Mouse (Mus musculus) stomach, embryonic 14.5 days (tissue): Measurements from ENCODE around the gene Ccr8. TPM values are rescaled to one million over a fixed set of nuclear protein-coding genes. Genes with fewer than 3 reads are reported as not detected.

Experiments
- ATAC-seq: fragments of 200-750 bp; cut with Nextera tagmentation; 2 replicates; pipeline ENCODE4 v1.8.0; 2017; ENCODE audit warnings: low read depth, moderate TSS enrichment; ENCODE audit not compliant: insufficient number of reproducible peaks, insufficient read depth, low FRiP score
- H3K27ac ChIP-seq: fragments of 300-500 bp; sonication (generic); 2 replicates; pipeline ENCODE4 v1.5.1; 2014; ENCODE audit warnings: mild to moderate bottlenecking, low read length, moderate library complexity, mixed read lengths
- H3K27me3 ChIP-seq: fragments of 300-500 bp; sonication (generic); 2 replicates; pipeline ENCODE4 v1.6.1; 2014; ENCODE audit warnings: low read length, control low read depth, mixed read lengths; ENCODE audit not compliant: control insufficient read depth, insufficient read depth
- H3K36me3 ChIP-seq: fragments of 300-500 bp; sonication (generic); 2 replicates; pipeline ENCODE4 v1.6.1; 2014; ENCODE audit warnings: mild to moderate bottlenecking, control low read depth, low read length, moderate library complexity, mixed read lengths; ENCODE audit not compliant: control insufficient read depth, insufficient read depth
- H3K4me1 ChIP-seq: fragments of 300-500 bp; sonication (generic); 2 replicates; pipeline ENCODE4 v1.6.1; 2014; ENCODE audit warnings: low read length, control low read depth, mixed read lengths; ENCODE audit not compliant: control insufficient read depth, insufficient read depth
- H3K4me2 ChIP-seq: fragments of 300-500 bp; sonication (generic); replicated peaks from 2 replicates; pipeline ENCODE4 v1.6.1; 2014; ENCODE audit warnings: low read depth, low read length, control low read depth
- H3K4me3 ChIP-seq: fragments of 300-500 bp; sonication (generic); 2 replicates; pipeline ENCODE4 v1.5.1; 2014; ENCODE audit warnings: low read depth, low read length, control low read depth
- H3K9ac ChIP-seq: fragments of 300-500 bp; sonication (generic); replicated peaks from 2 replicates; pipeline ENCODE4 v1.6.1; 2014; ENCODE audit warnings: low read depth, mild to moderate bottlenecking, control low read depth, low read length, moderate library complexity, mixed read lengths
- H3K9me3 ChIP-seq: fragments of 300-500 bp; sonication (generic); 2 replicates; pipeline ENCODE4 v1.6.1; 2016; ENCODE audit warnings: low read depth, low read length, control low read depth; ENCODE audit not compliant: control insufficient read depth
- WGBS: fragments of 180-500 bp; shearing (Covaris S2); extraction: QIAGEN DNeasy Blood & Tissue Kit; methylation state at CpG from one replicate; pipeline ENCODE4 v1.1.7; 2014; 5-methylcytosine and 5-hydroxymethylcytosine counted together
- polyA plus RNA-seq: library from polyadenylated mRNA; unstranded; fragments of >200 nt; fragmentation: Nextera tagmentation; extraction: Ambion mirVana; gene quantifications from 2 replicates; pipeline ENCODE4 v1.2.1, GENCODE M21; 2014

Ccr8 gene
- polyA plus RNA-seq, 1 experiment from 2014 or later, result 0.27 TPM

- Histone ChIP-seq H3K4me3 (no peak overlapping the region), H3K27me3 (no peaks in the 10 kb centered on the region), H3K9ac (no peak overlapping the region), H3K4me2 (no peak overlapping the region), H3K36me3 (peaks cover 41% of the 10 kb centered on the region), H3K27ac (no peak overlapping the region), H3K9me3 (no peaks in the 10 kb centered on the region), H3K4me1 (peaks cover 11% of the 10 kb centered on the region)
- 86% methylated on average over 3 of the region's 3 CpGs for WGBS
- no peak for ATAC-seq
Measured at GRCm38 (mm10) chr9:120131784-120132288, 39.9 kb downstream of the Ccr8 start.

GRCm38 (mm10) chr9:120132980-120133754, 41.3 kb downstream of the Ccr8 start:
- Histone ChIP-seq H3K4me2 (no peak overlapping the region), H3K4me3 (no peak overlapping the region), H3K27me3 (no peaks in the 10 kb centered on the region), H3K36me3 (peaks cover 41% of the 10 kb centered on the region), H3K9ac (no peak overlapping the region), H3K27ac (no peak overlapping the region; the same call in 1 of the 2 replicates), H3K9me3 (no peaks in the 10 kb centered on the region), H3K4me1 (peaks cover 11% of the 10 kb centered on the region)
- 41% methylated on average over 8 of the region's 8 CpGs for WGBS
- ATAC-seq, result no peak

- Histone ChIP-seq H3K4me2 (no peak overlapping the region), H3K4me3 (no peak overlapping the region), H3K27ac (no peak overlapping the region), H3K4me1 (peaks cover 6% of the 10 kb centered on the region), H3K36me3 (peaks cover 36% of the 10 kb centered on the region), H3K9ac (no peak overlapping the region), H3K9me3 (no peaks in the 10 kb centered on the region), H3K27me3 (no peaks in the 10 kb centered on the region)
- no peak for ATAC-seq
- WGBS, result 41% methylated on average over 6 of the region's 6 CpGs
Measured at GRCm38 (mm10) chr9:120133755-120134475, 42.0 kb downstream of the Ccr8 start.

- Histone ChIP-seq H3K27ac (no peak overlapping the region), H3K4me3 (no peak overlapping the region), H3K36me3 (peaks cover 29% of the 10 kb centered on the region), H3K9ac (no peak overlapping the region), H3K27me3 (no peaks in the 10 kb centered on the region), H3K4me2 (no peak overlapping the region), H3K4me1 (no peaks in the 10 kb centered on the region), H3K9me3 (no peaks in the 10 kb centered on the region)
- WGBS, result 71% methylated on average over 13 of the region's 13 CpGs
- ATAC-seq, result no peak
Measured at GRCm38 (mm10) chr9:120134529-120135160, 42.7 kb downstream of the Ccr8 start.

- 90% methylated on average over 11 of the region's 11 CpGs for WGBS
- no peak for ATAC-seq
- no peak overlapping the region for H3K9ac ChIP-seq
- H3K4me2 ChIP-seq, result no peak overlapping the region
- no peak overlapping the region for H3K27ac ChIP-seq
- no peaks in the 10 kb centered on the region for H3K4me1 ChIP-seq
- no peaks in the 10 kb centered on the region for H3K27me3 ChIP-seq
- H3K4me3 ChIP-seq, result no peak overlapping the region
- H3K36me3 ChIP-seq, result peaks cover 22% of the 10 kb centered on the region
- no peaks in the 10 kb centered on the region for H3K9me3 ChIP-seq
Measured at GRCm38 (mm10) chr9:120135454-120135853, 43.5 kb downstream of the Ccr8 start.

- no peaks in the 10 kb centered on the region for H3K9me3 ChIP-seq
- H3K36me3 ChIP-seq, result no peaks in the 10 kb centered on the region
- no peak overlapping the region for H3K9ac ChIP-seq
- H3K27me3 ChIP-seq, result no peaks in the 10 kb centered on the region
- 7% methylated on average over 4 of the region's 4 CpGs for WGBS
- no peak overlapping the region for H3K4me2 ChIP-seq
- no peak overlapping the region for H3K27ac ChIP-seq
- ATAC-seq, result no peak
- H3K4me3 ChIP-seq, result no peak overlapping the region
- H3K4me1 ChIP-seq, result no peaks in the 10 kb centered on the region
Measured at GRCm38 (mm10) chr9:120140652-120141051, 48.7 kb downstream of the Ccr8 start.

GRCm38 (mm10) chr9:120144474-120144873, 52.6 kb downstream of the Ccr8 start:
- ATAC-seq, result no peak
- WGBS, result 87% methylated on average over 13 of the region's 13 CpGs
- Histone ChIP-seq H3K9me3 (no peaks in the 10 kb centered on the region), H3K27ac (no peak overlapping the region), H3K4me3 (no peak overlapping the region), H3K4me2 (no peak overlapping the region), H3K36me3 (no peaks in the 10 kb centered on the region), H3K4me1 (no peaks in the 10 kb centered on the region), H3K27me3 (no peaks in the 10 kb centered on the region), H3K9ac (no peak overlapping the region)
